Mouse (Mus musculus): ENCODE data around the gene Eif4a2.
"Not testable (repeated sequence)": the region's sequence is repeated elsewhere in the genome, so short reads cannot be mapped to it uniquely, and the experiment has no call there.

Eif4a2 gene

DNA sequence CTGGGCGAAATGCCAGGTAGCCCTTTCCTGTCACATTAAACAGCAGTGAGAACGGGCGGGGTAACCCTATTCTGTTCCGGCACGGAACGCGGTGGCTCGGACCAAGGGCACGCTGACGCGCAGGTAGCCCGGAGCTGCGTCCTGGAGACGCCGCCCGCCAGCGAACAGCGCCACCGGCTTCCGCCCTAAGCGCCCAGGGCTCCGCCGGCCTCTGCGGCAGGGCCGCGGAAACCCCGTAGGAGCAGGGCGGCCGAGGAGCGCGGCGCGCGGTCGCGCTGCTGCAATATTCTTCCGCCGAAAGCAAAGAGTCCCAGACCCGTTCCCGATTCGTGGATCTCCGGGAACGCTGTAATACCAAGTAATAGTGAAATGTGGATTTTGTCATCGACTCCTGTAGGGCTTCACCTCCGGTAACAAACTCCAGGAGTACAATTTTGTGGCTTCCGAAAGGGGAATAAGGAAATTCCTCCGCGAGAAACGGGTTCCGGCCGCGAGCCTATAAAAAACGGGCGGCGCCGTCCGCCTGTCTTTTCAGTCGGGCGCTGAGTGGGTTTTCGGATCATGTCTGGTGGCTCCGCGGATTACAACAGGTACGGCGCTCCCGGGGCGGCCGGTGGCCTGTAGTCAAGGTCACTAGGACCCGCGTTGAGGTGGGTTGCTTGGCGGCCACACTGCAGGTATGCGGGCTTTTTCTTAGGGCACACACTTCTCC lies at the start of gene Eif4a2:
Eif4a2 (plus strand) TSS at position 214 of the 712 bp plus-strand sequence.
- in situ Hi-C loops (cut with MboI), result loop anchor here (10.0 kb wide), 1 partner anchor 117 kb away; the partner anchor contains the start of gene St6gal1

GRCm38 (mm10) chr16:23057668-23058447 lies 49.4 kb upstream of the Eif4a2 start, which contains the start of gene Kng1:
TSS of gene Kng1 (plus strand) at chr16:23057865.
- in situ Hi-C loops (cut with MboI), result not testable (repeated sequence)

GRCm38 (mm10) chr16:23059630-23060029 lies 47.6 kb upstream of the Eif4a2 start:
- in situ Hi-C loops (cut with MboI), result not testable (repeated sequence)

DNA sequence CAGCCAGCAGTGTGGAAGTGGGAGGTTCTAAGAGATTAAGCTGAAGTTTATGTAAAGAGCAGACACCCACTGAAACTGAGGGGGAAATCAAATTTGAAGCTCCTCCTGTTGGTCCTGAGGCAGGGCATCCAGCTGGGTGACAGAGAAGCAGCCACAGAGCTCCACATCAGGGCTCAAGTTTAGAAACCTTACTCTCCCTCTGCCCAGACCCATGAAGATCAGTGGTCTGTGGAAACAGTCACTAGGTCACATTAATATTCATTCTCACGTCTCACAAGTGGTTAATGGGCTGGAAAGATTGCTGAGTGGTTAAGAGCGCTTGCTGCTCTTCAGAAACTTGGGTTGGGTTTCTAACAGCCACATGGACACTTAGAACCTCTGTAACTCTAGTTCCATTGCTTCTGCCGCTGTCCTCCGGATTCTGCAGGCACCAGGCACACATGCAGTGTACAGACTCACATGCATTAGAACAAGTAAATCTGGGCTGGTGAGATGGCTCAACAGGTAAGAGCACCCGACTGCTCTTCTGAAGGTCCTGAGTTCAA lies 46.4 kb upstream of the Eif4a2 start:
- in situ Hi-C loops (cut with MboI), result not testable (repeated sequence)

DNA sequence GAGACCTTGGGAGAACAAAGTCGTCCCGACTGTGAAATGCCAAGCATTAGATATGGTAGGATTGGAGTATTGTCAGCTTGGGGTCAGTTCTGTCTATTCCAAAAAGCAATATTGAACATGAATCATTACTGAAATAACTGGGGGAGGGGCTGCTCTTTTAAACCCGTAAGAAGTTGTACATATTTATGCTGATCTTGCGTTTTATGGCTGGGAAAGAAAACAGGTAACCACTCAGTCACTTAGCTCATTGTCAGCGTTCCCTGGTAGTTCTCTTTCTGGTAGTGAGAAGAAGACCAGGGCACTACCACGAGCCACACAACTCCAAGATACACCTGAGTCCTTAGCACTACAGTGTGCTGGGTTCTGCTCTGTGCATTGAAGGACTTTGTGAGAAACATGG lies 29.7 kb upstream of the Eif4a2 start:
- in situ Hi-C loops (cut with MboI), result not testable (repeated sequence)

GRCm38 (mm10) chr16:23087159-23087558 lies 20.1 kb upstream of the Eif4a2 start:
- in situ Hi-C loops (cut with MboI), result not testable (repeated sequence)

DNA sequence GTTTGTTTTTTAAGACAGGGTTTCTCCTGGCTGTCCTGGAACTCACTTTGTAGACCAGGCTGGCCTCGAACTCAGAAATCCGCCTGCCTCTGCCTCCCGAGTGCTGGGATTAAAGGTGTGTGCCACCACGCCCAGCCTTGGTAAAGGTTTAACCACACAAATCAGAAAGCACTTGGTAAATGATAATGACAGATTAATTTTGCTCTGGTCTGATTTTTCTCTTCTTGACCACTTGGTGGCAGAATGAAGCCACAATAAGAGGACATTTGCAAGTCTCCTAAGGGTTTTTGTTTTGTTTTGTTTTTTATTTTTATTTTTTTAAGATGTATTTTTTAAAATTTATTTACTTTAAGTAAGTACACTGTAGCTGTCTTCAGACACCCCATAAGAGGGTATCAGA lies 19.5 kb upstream of the Eif4a2 start:
- in situ Hi-C loops (cut with MboI), result not testable (repeated sequence)

DNA sequence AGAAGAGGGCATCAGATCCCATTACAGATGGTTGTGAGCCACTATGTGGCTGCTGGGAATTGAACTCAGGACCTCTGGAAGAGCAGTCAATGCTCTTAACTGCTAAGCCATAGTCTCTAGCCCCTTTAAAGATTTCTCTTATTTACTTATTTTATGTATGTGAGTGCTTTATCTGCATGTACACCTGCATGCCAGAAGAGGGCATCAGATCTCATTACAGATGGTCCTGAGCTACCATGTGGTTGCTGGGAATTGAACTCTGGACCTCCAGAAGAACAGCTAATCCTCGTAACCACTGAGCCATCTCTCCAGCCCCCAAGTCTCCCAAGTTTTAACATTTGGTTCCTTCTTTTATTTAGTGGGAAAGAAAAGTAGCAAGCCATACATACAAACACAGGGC lies 18.8 kb upstream of the Eif4a2 start:
- in situ Hi-C loops (cut with MboI), result not testable (repeated sequence)

DNA sequence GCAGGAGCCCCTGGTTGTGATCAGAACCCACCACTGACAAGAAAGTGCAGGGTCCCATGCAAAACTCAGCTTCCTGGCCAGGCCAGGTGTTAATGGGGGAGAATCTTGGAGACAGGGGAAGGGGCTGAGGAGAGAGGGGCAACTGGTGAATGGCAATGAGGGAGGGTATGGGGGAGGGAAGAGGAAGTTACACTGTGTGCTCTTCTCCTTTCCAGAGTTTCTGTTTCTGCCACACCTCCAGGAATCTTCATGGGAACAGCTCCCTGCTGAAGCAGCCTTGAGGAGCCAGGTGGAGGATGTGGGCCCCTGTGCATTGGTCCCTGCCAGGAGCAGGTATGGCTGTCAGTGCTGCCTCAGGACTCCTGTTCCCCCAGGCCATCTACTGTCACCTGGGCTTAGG lies 15.9 kb upstream of the Eif4a2 start:
- in situ Hi-C loops (cut with MboI), result not testable (repeated sequence)

- in situ Hi-C loops (cut with MboI), result no loop called here
Observed at GRCm38 (mm10) chr16:23093321-23093953, 13.8 kb upstream of the Eif4a2 start.

- in situ Hi-C loops (cut with MboI), result no loop called here
Observed at GRCm38 (mm10) chr16:23094136-23094535, 13.1 kb upstream of the Eif4a2 start.

- in situ Hi-C loops (cut with MboI), result not testable (repeated sequence)
Observed at GRCm38 (mm10) chr16:23095581-23095980, 11.7 kb upstream of the Eif4a2 start.

GRCm38 (mm10) chr16:23096886-23097285 lies 10.4 kb upstream of the Eif4a2 start:
- in situ Hi-C loops (cut with MboI), result not testable (repeated sequence)

DNA sequence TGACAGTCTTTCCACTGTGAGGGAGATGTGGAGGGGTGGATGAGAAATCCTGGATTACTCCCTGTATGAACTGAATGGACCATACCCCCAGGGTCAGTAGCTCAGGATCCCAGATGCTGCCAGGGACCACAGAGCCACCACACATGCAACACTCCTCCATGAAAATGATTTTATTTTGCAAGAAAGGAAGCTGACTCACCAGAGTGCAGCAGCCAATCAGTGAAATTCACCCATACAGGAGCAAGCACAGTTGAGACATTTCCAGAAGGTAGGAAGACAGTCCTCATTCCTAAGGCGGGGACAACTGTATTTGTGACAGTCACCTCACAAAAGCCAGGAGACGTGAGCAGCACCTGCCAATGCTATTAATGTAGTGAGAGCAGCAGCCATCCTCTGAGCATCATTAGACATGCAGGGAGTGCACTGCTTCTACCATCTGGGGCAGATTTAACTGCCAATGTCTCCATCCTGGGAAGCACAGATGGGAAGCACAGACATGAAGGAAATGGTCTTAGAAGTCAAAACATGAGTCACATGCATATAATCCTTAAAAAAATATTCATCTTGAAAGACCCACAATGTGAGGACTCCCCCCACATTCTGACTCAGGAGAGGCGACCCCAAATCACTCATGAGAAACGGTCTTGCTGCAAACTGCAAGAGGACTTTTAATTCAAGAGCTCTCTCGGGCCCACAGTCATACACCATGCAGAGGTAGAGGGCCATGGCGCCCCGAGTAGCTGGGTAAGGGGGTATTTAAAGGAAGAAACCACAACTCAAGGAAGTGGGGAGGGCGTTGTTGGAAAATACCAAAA lies 9.7 kb upstream of the Eif4a2 start:
- in situ Hi-C loops (cut with MboI), result not testable (repeated sequence)

GRCm38 (mm10) chr16:23098105-23098452 lies 9.2 kb upstream of the Eif4a2 start:
- in situ Hi-C loops (cut with MboI), result not testable (repeated sequence)

GRCm38 (mm10) chr16:23099632-23100031 lies 7.6 kb upstream of the Eif4a2 start:
- in situ Hi-C loops (cut with MboI), result loop anchor here (10.0 kb wide), 1 partner anchor 125 kb away; the partner anchor contains the start of gene St6gal1

DNA sequence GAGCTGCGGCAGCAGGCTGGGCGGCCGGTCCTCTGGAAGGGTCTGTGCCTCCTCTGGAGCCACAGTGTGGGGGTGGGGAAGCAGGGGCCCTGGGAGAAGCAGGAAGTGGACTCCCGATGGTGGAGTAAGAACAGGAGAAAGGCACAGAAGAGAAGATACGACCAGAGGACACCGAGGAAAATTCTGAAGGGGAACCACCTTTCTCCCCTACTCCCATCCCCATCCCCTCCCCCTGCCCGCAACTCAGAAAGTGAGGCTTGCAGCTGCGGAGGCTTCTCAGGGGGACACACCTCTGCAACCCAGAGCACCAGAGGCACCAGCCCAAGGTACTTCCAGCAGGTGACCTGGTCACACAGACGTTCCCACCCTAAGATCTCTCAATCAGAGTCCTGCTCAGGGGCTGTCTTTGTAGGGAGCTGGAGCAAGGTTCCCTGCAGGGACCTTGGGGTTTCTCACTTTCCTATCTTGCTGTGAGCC lies 7.1 kb upstream of the Eif4a2 start:
- in situ Hi-C loops (cut with MboI), result loop anchor here (10.0 kb wide), 1 partner anchor 125 kb away; the partner anchor contains the start of gene St6gal1

DNA sequence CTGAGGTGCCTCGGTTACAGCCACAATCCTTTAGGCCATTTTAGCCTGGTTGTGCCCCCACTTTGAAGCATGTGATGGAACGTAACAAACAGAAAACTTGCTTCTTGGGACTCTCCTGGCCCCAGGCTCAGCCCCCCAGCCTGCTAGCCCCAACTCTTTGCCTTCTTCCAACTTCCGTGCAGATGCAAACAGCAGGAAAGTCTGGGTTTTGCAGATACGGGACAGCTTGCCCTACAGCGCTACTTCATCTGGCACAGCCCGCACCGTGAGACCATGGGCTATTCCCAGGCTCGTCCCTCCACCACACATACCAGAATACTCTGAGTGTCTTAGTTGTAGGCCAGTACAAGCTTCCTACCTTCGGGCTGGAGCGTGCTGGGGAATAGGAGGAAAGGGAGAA lies 6.6 kb upstream of the Eif4a2 start:
- in situ Hi-C loops (cut with MboI), result loop anchor here (10.0 kb wide), 1 partner anchor 124 kb away; the partner anchor contains the start of gene St6gal1

DNA sequence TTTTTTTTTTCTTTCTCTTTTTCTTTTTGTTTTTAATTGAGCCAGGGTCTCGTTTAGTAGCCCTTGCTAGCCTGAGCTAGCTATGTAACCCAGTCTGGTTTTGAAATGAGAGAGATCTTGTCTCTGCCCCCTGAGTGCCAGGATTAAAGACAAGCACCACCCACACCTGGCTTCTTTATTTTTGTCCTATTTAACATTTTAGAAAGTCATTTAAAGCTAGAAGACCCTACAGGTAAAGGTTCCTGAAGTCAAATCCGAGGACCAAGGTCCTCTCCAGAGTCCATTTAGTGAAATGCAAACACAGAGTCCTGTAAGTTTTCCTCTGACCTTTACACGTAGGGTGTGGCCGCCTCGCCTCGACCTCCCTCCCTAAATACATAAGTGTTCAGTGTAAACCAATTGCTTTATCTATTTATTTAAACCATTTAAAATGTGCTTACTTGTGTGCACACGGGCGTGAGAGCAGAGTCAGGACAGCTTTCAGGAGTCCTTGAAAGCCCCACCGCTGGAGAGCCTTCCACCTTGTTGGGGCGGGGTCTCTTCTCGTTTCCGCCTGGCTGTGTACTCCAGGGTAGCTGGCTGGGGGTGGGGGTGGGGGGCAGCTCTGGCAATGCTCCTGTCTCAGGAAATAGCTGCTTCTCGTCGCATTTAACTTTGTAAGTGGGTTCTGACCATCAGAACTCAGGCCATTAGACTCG lies 4.8 kb upstream of the Eif4a2 start:
- in situ Hi-C loops (cut with MboI), result loop anchor here (10.0 kb wide), 1 partner anchor 122 kb away; the partner anchor contains the start of gene St6gal1

DNA sequence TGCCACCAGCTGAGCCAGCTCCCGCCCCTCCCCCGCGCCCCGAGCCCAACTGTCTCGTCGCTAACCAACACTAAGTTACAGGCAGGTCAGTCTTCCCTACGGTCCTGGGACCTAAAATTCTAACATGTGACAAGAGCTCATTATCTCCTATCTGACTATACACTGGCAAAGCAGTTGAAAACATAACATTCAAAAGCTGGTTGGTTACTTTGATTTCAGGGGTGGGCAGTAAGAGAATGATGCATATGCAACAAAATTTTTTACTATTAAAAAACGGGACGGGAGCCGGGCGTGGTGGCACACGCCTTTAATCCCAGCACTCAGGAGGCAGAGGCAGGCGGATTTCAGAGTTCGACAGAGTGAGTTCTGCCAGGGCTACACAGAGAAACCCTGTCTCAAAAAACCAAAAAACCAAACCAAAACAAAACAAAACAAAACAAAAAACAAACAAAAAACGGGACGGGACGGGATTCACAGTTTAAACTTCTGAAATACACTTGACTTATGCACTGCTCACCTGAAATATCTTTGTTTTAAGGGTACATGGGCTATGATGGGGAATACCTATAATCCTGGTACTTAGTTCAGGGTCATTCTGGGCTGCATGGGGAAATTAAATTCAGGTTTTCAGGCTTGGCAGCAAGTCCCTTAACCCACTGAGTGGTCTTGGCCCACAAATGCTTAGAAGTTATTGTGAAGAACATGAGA lies 4.1 kb upstream of the Eif4a2 start:
- in situ Hi-C loops (cut with MboI), result loop anchor here (10.0 kb wide), 1 partner anchor 122 kb away; the partner anchor contains the start of gene St6gal1

All from mature B cell (primary cell).